ENCODE assay signal across 37 mouse cellular contexts in the genomic region with DNA sequence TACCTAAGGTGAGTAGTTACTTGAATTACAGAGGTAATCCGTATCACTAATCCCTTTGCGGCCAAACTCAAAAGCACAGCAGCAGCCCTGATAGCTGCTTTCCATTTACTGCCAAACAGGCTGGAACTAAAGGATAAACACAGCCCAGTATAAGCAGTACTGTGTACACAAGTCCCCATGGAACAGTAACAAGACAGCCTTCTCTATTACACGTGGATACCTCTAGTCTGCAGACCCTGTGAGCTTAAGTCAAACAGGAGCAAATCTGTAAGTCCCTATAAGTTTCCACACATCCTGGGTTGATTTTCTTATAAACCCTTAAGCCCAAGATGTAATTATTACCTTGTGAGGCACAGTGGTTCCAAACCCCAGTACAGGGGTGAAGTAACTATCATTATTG. TPM values are rescaled to one million over a fixed set of nuclear protein-coding genes. Genes with fewer than 3 reads are reported as not detected.
"Had no signal": no experiment of that assay in that cellular context is flagged by ENCODE, and none has a peak within 500 bp of the region (broad histone marks: within the 10 kb centered on the region; RNA-seq: fewer than 3 reads in every experiment).

No protein-coding gene starts in this region.

- H3K4me3 ChIP-seq: heart, adult 2 months; hindbrain, embryonic 10.5 days; hindbrain, embryonic 13.5 days; hindbrain, embryonic 15.5 days; layer of hippocampus, adult 2 months; left cerebral cortex, adult 2 months; liver, embryonic 13.5 days; liver, embryonic 15.5 days had no signal

- H3K27me3 ChIP-seq: hindbrain, embryonic 13.5 days; hindbrain, embryonic 15.5 days; liver, embryonic 13.5 days; liver, embryonic 15.5 days had no signal

- DNase-seq: gastrocnemius, postnatal 14 days; gastrocnemius, postnatal 36 days; heart, adult 11 months; heart, adult 2 months; heart, postnatal 10 days; heart, postnatal 4 days; kidney, adult 11 months; kidney, adult 2 months; kidney, postnatal 10 days; kidney, postnatal 25 days; kidney, postnatal 4 days; liver; liver, embryonic 13.5 days had no signal

- ATAC-seq: hindbrain, postnatal 0 days; intestine, embryonic 16.5 days had no signal

- H3K4me1 ChIP-seq: hindbrain, embryonic 10.5 days; hindbrain, embryonic 13.5 days; hindbrain, embryonic 15.5 days; liver, embryonic 13.5 days; liver, embryonic 15.5 days had no signal

- H3K9me3 ChIP-seq: hindbrain, embryonic 10.5 days; hindbrain, embryonic 13.5 days; hindbrain, embryonic 15.5 days; liver, embryonic 13.5 days; liver, embryonic 15.5 days had no signal

- H3K4me2 ChIP-seq: heart, embryonic 11.5 days; hindbrain, embryonic 13.5 days; hindbrain, embryonic 15.5 days; liver, embryonic 11.5 days; liver, embryonic 13.5 days; liver, embryonic 15.5 days had no signal

- H3K27ac ChIP-seq: heart, adult 2 months; hindbrain, embryonic 10.5 days; hindbrain, embryonic 13.5 days; hindbrain, embryonic 15.5 days; hindbrain, postnatal 0 days; layer of hippocampus, adult 2 months; left cerebral cortex, adult 2 months; liver, embryonic 13.5 days; liver, embryonic 15.5 days had no signal

- H3K36me3 ChIP-seq: hindbrain, embryonic 10.5 days; hindbrain, embryonic 13.5 days; hindbrain, embryonic 15.5 days; liver, embryonic 13.5 days; liver, embryonic 15.5 days had no signal

- H3K9ac ChIP-seq: hindbrain, embryonic 13.5 days; hindbrain, embryonic 15.5 days; liver, embryonic 13.5 days; liver, embryonic 15.5 days had no signal

RNA-seq across cellular contexts. Expression of a gene that starts 3.0 kb away (rescaled TPM):
- total RNA-seq: gastrocnemius, postnatal 14 days; gastrocnemius, postnatal 36 days; heart, adult 2 months; heart, postnatal 25 days; hindbrain, postnatal 0 days; layer of hippocampus, adult 2 months; layer of hippocampus, postnatal 10 days; layer of hippocampus, postnatal 25 days; left cerebral cortex, adult 2 months; left cerebral cortex, postnatal 14 days; left cerebral cortex, postnatal 36 days had no signal
- polyA plus RNA-seq: frontal cortex, adult 2 months; hindbrain, embryonic 13.5 days; kidney, embryonic 14.5 days; liver, embryonic 11.5 days; liver, embryonic 13.5 days had no signal

RNA-seq across cellular contexts. Expression of a gene that starts 15.4 kb away (rescaled TPM):
- total RNA-seq: gastrocnemius, adult 8-10 months; gastrocnemius, postnatal 14 days; gastrocnemius, postnatal 36 days; heart, adult 2 months; heart, postnatal 10 days; heart, postnatal 25 days; heart, postnatal 4 days; hindbrain, postnatal 0 days; layer of hippocampus, adult 2 months; layer of hippocampus, postnatal 10 days; layer of hippocampus, postnatal 25 days; left cerebral cortex, adult 2 months; left cerebral cortex, postnatal 14 days; left cerebral cortex, postnatal 36 days had no signal
- polyA plus RNA-seq: frontal cortex, adult 2 months; heart, adult 2 months; heart, embryonic 11.5 days; heart, embryonic 14.5 days; heart, embryonic 16.5 days; hindbrain, embryonic 13.5 days; hindbrain, embryonic 15.5 days; hindbrain, postnatal 0 days; intestine, embryonic 14.5 days; intestine, embryonic 16.5 days; kidney, adult 2 months; kidney, embryonic 14.5 days; kidney, embryonic 16.5 days; limb, embryonic 11.5 days; liver, embryonic 11.5 days; liver, embryonic 13.5 days; liver, embryonic 15.5 days had no signal

RNA-seq across cellular contexts. Expression of a gene that starts 27.7 kb away (rescaled TPM):
- total RNA-seq: gastrocnemius, adult 8-10 months; gastrocnemius, postnatal 14 days; gastrocnemius, postnatal 36 days; heart, adult 2 months; heart, postnatal 10 days; heart, postnatal 25 days; heart, postnatal 4 days; hindbrain, postnatal 0 days; layer of hippocampus, adult 2 months; layer of hippocampus, postnatal 10 days; layer of hippocampus, postnatal 25 days; left cerebral cortex, adult 2 months; left cerebral cortex, postnatal 14 days; left cerebral cortex, postnatal 36 days had no signal
- polyA plus RNA-seq: frontal cortex, adult 2 months; heart, adult 2 months; heart, embryonic 11.5 days; heart, embryonic 14.5 days; heart, embryonic 16.5 days; hindbrain, embryonic 10.5 days; hindbrain, embryonic 13.5 days; hindbrain, postnatal 0 days; intestine, embryonic 14.5 days; intestine, embryonic 16.5 days; kidney, adult 2 months; kidney, embryonic 14.5 days; kidney, embryonic 16.5 days; limb, embryonic 11.5 days; liver, embryonic 11.5 days; liver, embryonic 13.5 days; liver, embryonic 15.5 days had no signal

RNA-seq across cellular contexts. Expression of a gene that starts 38.0 kb away (rescaled TPM):
- total RNA-seq: gastrocnemius, adult 8-10 months; gastrocnemius, postnatal 14 days; gastrocnemius, postnatal 36 days; heart, adult 2 months; heart, postnatal 10 days; heart, postnatal 25 days; heart, postnatal 4 days; hindbrain, postnatal 0 days; layer of hippocampus, adult 2 months; layer of hippocampus, postnatal 10 days; layer of hippocampus, postnatal 25 days; left cerebral cortex, adult 2 months; left cerebral cortex, postnatal 14 days; left cerebral cortex, postnatal 36 days had no signal
- polyA plus RNA-seq: frontal cortex, adult 2 months; heart, adult 2 months; heart, embryonic 11.5 days; heart, embryonic 14.5 days; heart, embryonic 16.5 days; hindbrain, embryonic 13.5 days; hindbrain, embryonic 15.5 days; hindbrain, postnatal 0 days; intestine, embryonic 14.5 days; intestine, embryonic 16.5 days; kidney, adult 2 months; kidney, embryonic 14.5 days; kidney, embryonic 16.5 days; limb, embryonic 11.5 days; liver, embryonic 11.5 days; liver, embryonic 13.5 days; liver, embryonic 15.5 days had no signal

RNA-seq across cellular contexts. Expression of a gene that starts 46.6 kb away (rescaled TPM):
- total RNA-seq: gastrocnemius, adult 8-10 months; gastrocnemius, postnatal 14 days; gastrocnemius, postnatal 36 days; heart, adult 2 months; heart, postnatal 10 days; heart, postnatal 25 days; heart, postnatal 4 days; hindbrain, postnatal 0 days; layer of hippocampus, adult 2 months; layer of hippocampus, postnatal 10 days; layer of hippocampus, postnatal 25 days; left cerebral cortex, adult 2 months; left cerebral cortex, postnatal 14 days; left cerebral cortex, postnatal 36 days had no signal
- polyA plus RNA-seq: frontal cortex, adult 2 months; gonadal fat pad, adult 2 months; heart, adult 2 months; hindbrain, embryonic 10.5 days; hindbrain, embryonic 13.5 days; intestine, embryonic 14.5 days; intestine, embryonic 16.5 days; kidney, adult 2 months; kidney, embryonic 14.5 days; kidney, embryonic 16.5 days; limb, embryonic 11.5 days; liver, embryonic 11.5 days; liver, embryonic 13.5 days; liver, embryonic 15.5 days had no signal
